In genomic region chr10:120794391-120794817, GRCm38 (mm10) we compare ENCODE assay signal across 12 mouse cellular contexts.
DNase-seq lines count a peak whose midpoint lies in the region; ATAC-seq and TF ChIP-seq lines count a peak whose summit lies in the region.
"Had no signal": no experiment of that assay in that cellular context is flagged by ENCODE, and none has a peak within 500 bp of the region (broad histone marks: within the 10 kb centered on the region; RNA-seq: fewer than 3 reads in every experiment).

No protein-coding gene starts in this region.

- H3K27me3 ChIP-seq in lung, embryonic 15.5 days = no peaks in the 10 kb centered on the region
- H3K27me3 ChIP-seq in limb, embryonic 13.5 days = no peaks in the 10 kb centered on the region
- H3K27me3 ChIP-seq in stomach, embryonic 15.5 days (replicated peaks) = no peaks in the 10 kb centered on the region
- H3K27me3 ChIP-seq: hindbrain, embryonic 15.5 days had no signal

- WGBS in lung, embryonic 15.5 days = 2% methylated on average over 13 of the region's 13 CpGs
- WGBS in limb, embryonic 13.5 days = 5% methylated on average over 13 of the region's 13 CpGs
- WGBS in stomach, embryonic 15.5 days = 7% methylated on average over 13 of the region's 13 CpGs

- DNase-seq in adrenal gland, postnatal 10 days = peak; percentile 21
- DNase-seq in adrenal gland, postnatal 25 days = no peak
- DNase-seq in lung, postnatal 14 days = no peak
- DNase-seq in left cerebral cortex, postnatal 36 days (ENCODE audit: low spot score in 2 of 2) = no peak
- no peak for DNase-seq in gastrocnemius, adult 2 months
- DNase-seq: cerebellum, adult 9-10 months; right cerebral cortex, postnatal 25 days had no signal

- H3K36me3 ChIP-seq in lung, embryonic 15.5 days = no peaks in the 10 kb centered on the region
- peaks cover 14% of the 10 kb centered on the region; the same call in 1 of the 2 replicates for H3K36me3 ChIP-seq in limb, embryonic 13.5 days
- no peaks in the 10 kb centered on the region for H3K36me3 ChIP-seq in stomach, embryonic 15.5 days
- H3K36me3 ChIP-seq: hindbrain, embryonic 15.5 days had no signal

- peak; percentile 69 for ATAC-seq in lung, embryonic 15.5 days (ENCODE audit: borderline replicate concordance, extremely low read depth, low FRiP score, low TSS enrichment)
- ATAC-seq in limb, embryonic 13.5 days (ENCODE audit: low FRiP score, low read depth) = no peak
- ATAC-seq in stomach, embryonic 15.5 days (ENCODE audit: insufficient read depth, low FRiP score, low read depth) = peak; percentile 47; the same call in 1 of the 2 replicates

- no peak overlapping the region for H3K9ac ChIP-seq in lung, embryonic 15.5 days
- H3K9ac ChIP-seq in limb, embryonic 13.5 days = no peak overlapping the region
- no peak overlapping the region for H3K9ac ChIP-seq in stomach, embryonic 15.5 days
- H3K9ac ChIP-seq: hindbrain, embryonic 15.5 days had no signal

- peaks cover 20% of the 10 kb centered on the region for H3K4me1 ChIP-seq in lung, embryonic 15.5 days
- peaks cover 13% of the 10 kb centered on the region for H3K4me1 ChIP-seq in limb, embryonic 13.5 days
- H3K4me1 ChIP-seq in stomach, embryonic 15.5 days = peaks cover 6% of the 10 kb centered on the region; the same call in 1 of the 2 replicates

- intact Hi-C loops in left cerebral cortex, postnatal 36 days (cut with DNase I) = no loop called here
- intact Hi-C loops in gastrocnemius, adult 2 months (cut with DNase I) = no loop called here

- peak overlapping the region; percentile 41 for H3K4me2 ChIP-seq in lung, embryonic 15.5 days
- peak overlapping the region; percentile 41 for H3K4me2 ChIP-seq in limb, embryonic 13.5 days (replicated peaks)
- no peak overlapping the region for H3K4me2 ChIP-seq in stomach, embryonic 15.5 days
- H3K4me2 ChIP-seq: hindbrain, embryonic 15.5 days had no signal

- no peak overlapping the region for H3K4me3 ChIP-seq in lung, embryonic 15.5 days
- H3K4me3 ChIP-seq in limb, embryonic 13.5 days = no peak overlapping the region
- H3K4me3 ChIP-seq in stomach, embryonic 15.5 days (replicated peaks) = no peak overlapping the region
- H3K4me3 ChIP-seq in gastrocnemius, adult 2 months = no peak overlapping the region
- H3K4me3 ChIP-seq: hindbrain, embryonic 15.5 days had no signal

- H3K27ac ChIP-seq in lung, embryonic 15.5 days = no peak overlapping the region
- H3K27ac ChIP-seq in limb, embryonic 13.5 days = no peak overlapping the region
- H3K27ac ChIP-seq in stomach, embryonic 15.5 days = no peak overlapping the region
- no peak overlapping the region for H3K27ac ChIP-seq in gastrocnemius, adult 2 months
- H3K27ac ChIP-seq: hindbrain, embryonic 15.5 days; macrophage had no signal

- TF ChIP-seq CTCF in gastrocnemius, adult 2 months (IDR thresholded peaks at IDR 0.05) = no peak

- no peaks in the 10 kb centered on the region for H3K9me3 ChIP-seq in lung, embryonic 15.5 days
- H3K9me3 ChIP-seq in limb, embryonic 13.5 days = no peaks in the 10 kb centered on the region
- H3K9me3 ChIP-seq in stomach, embryonic 15.5 days = no peaks in the 10 kb centered on the region
- H3K9me3 ChIP-seq: hindbrain, embryonic 15.5 days had no signal
